Mouse (Mus musculus): ENCODE results near the gene Smcr8. TPM values are rescaled to one million over a fixed set of nuclear protein-coding genes. Genes with fewer than 3 reads are reported as not detected.

Gene Smcr8
- polyA plus RNA-seq, 2 experiments, result 3.0 to 4.2 TPM

DNA sequence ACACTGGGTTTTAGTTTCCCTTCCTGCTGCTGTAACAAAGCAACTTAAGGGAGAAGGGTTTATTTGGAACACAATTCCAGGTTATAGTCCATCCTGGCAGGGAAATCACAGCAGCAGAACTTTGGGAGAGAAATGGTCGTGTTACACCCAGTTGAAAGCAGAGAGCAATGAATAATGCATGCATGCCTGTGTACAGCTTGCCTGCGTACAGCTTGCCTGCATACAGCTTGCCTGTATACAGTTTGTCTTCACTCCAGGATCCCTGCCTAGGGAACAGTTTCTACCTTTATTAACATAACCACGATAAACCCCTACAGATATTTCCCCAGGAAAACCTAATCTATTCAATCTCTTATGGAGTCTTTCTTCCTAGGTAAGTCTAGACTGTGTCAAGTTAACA is 6.5 kb upstream of the Smcr8 start:
- WGBS (ENCODE audit: insufficient replicate concordance), result 65% methylated on average over 3 of the region's 3 CpGs

GRCm38 (mm10) chr11:60772161-60772560 is 5.2 kb upstream of the Smcr8 start:
- ATAC-seq (ENCODE audit: insufficient read depth) (no peak), DNase-seq (ENCODE audit: low read depth in 3 of 3, low spot score in 3 of 3) (no peak)
- 73% methylated on average over 4 of the region's 4 CpGs for WGBS (ENCODE audit: insufficient replicate concordance)
- H3K27ac ChIP-seq, result no peak overlapping the region
- H3K4me1 ChIP-seq (replicated peaks; ENCODE audit: control insufficient read depth in 2 of 2, insufficient read depth in 2 of 2, low read length in 1 of 2), result peaks cover 17 to 18% of the 10 kb centered on the region in 2 experiments
- no peaks in the 10 kb centered on the region for H3K9me3 ChIP-seq (ENCODE audit: control insufficient read depth, low read length)
- H3K9ac ChIP-seq (replicated peaks), result no peak overlapping the region
- H3K27me3 ChIP-seq (ENCODE audit: control insufficient read depth, insufficient read depth, low read length), result no peaks in the 10 kb centered on the region
- no peak; the same call in 1 of the 2 replicates for TF ChIP-seq CTCF (IDR thresholded peaks at IDR 0.05; ENCODE audit: low read depth)
- no peak for TF ChIP-seq EP300 (IDR thresholded peaks at IDR 0.05; ENCODE audit: low read depth)
- no peak overlapping the region for H3K4me2 ChIP-seq (ENCODE audit: low read depth)
- no peak overlapping the region for H3K4me3 ChIP-seq (ENCODE audit: insufficient read depth in 1 of 2, low read depth in 2 of 2, low read length in 2 of 2)
- no peaks in the 10 kb centered on the region for H3K36me3 ChIP-seq (replicated peaks; ENCODE audit: control insufficient read depth, insufficient read depth, low read depth)

More for the DNA sequence above, 6.5 kb upstream of the Smcr8 start:
- H3K4me2 ChIP-seq (ENCODE audit: low read depth), result no peak overlapping the region
- ATAC-seq (ENCODE audit: insufficient read depth) (no peak), DNase-seq (ENCODE audit: low read depth in 3 of 3, low spot score in 3 of 3) (no peak)
- H3K27me3 ChIP-seq (ENCODE audit: control insufficient read depth, insufficient read depth, low read length), result no peaks in the 10 kb centered on the region
- no peaks in the 10 kb centered on the region for H3K36me3 ChIP-seq (replicated peaks; ENCODE audit: control insufficient read depth, insufficient read depth, low read depth)
- H3K9me3 ChIP-seq (ENCODE audit: control insufficient read depth, low read length), result no peaks in the 10 kb centered on the region
- no peak overlapping the region for H3K4me3 ChIP-seq (ENCODE audit: insufficient read depth in 1 of 2, low read depth in 2 of 2, low read length in 2 of 2)
- H3K9ac ChIP-seq (replicated peaks), result no peak overlapping the region
- H3K27ac ChIP-seq, result no peak overlapping the region
- H3K4me1 ChIP-seq (replicated peaks; ENCODE audit: control insufficient read depth in 2 of 2, insufficient read depth in 2 of 2, low read length in 1 of 2), result peaks cover 13 to 14% of the 10 kb centered on the region in 2 experiments
- TF ChIP-seq CTCF (IDR thresholded peaks at IDR 0.05; ENCODE audit: low read depth) (no peak), EP300 (IDR thresholded peaks at IDR 0.05; ENCODE audit: low read depth) (no peak)

GRCm38 (mm10) chr11:60774158-60774689 is 3.1 kb upstream of the Smcr8 start:
- peaks cover 18 to 27% of the 10 kb centered on the region in 2 experiments for H3K4me1 ChIP-seq (replicated peaks; ENCODE audit: control insufficient read depth in 2 of 2, insufficient read depth in 2 of 2, low read length in 1 of 2)

DNA sequence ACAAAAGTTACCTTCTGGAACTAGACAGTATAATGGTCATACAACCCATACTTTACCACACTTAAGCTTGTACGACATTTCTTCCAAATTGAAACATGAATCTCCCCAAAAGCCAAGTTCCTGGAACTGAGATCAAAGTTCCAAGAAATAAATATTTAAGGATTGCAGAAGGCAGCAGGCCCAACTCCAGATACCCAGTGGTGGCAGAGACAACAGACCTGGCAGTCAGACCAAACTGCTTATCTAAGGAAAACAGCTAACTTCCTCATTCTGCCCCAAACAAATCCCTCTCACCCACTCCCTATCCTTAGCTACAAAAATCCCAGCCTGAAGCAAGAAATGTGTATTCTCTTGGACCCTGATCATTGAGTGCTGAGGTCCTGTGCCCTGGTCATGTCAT is 2.5 kb upstream of the Smcr8 start:
- no peak for ATAC-seq (ENCODE audit: insufficient read depth)
- Histone ChIP-seq H3K36me3 (replicated peaks; ENCODE audit: control insufficient read depth, insufficient read depth, low read depth) (no peaks in the 10 kb centered on the region), H3K4me1 (replicated peaks; ENCODE audit: control insufficient read depth in 2 of 2, insufficient read depth in 2 of 2, low read length in 1 of 2) (peaks cover 18 to 33% of the 10 kb centered on the region in 2 experiments), H3K27me3 (ENCODE audit: control insufficient read depth, insufficient read depth, low read length) (no peaks in the 10 kb centered on the region), H3K4me2 (ENCODE audit: low read depth) (peak overlapping the region; percentile 76), H3K9me3 (ENCODE audit: control insufficient read depth, low read length) (no peaks in the 10 kb centered on the region), H3K9ac (replicated peaks) (peak overlapping the region; percentile 9; the same call in 1 of the 2 replicates), H3K4me3 (ENCODE audit: insufficient read depth in 1 of 2, low read depth in 2 of 2, low read length in 2 of 2) (no peak overlapping the region), H3K27ac (no peak overlapping the region)
- peak; percentile 44 to 73 (median 45) for DNase-seq (ENCODE audit: low read depth in 3 of 3, low spot score in 3 of 3)
- WGBS (ENCODE audit: insufficient replicate concordance), result 5% methylated on average over 1 of the region's 1 CpGs
- TF ChIP-seq EP300 (IDR thresholded peaks at IDR 0.05; ENCODE audit: low read depth) (0 out of 2 replicates have a peak, but pooled peaks have one; percentile 9), CTCF (IDR thresholded peaks at IDR 0.05; ENCODE audit: low read depth) (no peak)

More at GRCm38 (mm10) chr11:60774158-60774689, 3.1 kb upstream of the Smcr8 start:
- Histone ChIP-seq H3K9ac (replicated peaks) (no peak overlapping the region), H3K4me2 (ENCODE audit: low read depth) (no peak overlapping the region; the same call in 1 of the 2 replicates), H3K36me3 (replicated peaks; ENCODE audit: control insufficient read depth, insufficient read depth, low read depth) (no peaks in the 10 kb centered on the region), H3K9me3 (ENCODE audit: control insufficient read depth, low read length) (no peaks in the 10 kb centered on the region), H3K4me3 (ENCODE audit: insufficient read depth in 1 of 2, low read depth in 2 of 2, low read length in 2 of 2) (no peak overlapping the region), H3K27me3 (ENCODE audit: control insufficient read depth, insufficient read depth, low read length) (no peaks in the 10 kb centered on the region), H3K27ac (no peak overlapping the region)
- DNase-seq (ENCODE audit: low read depth in 3 of 3, low spot score in 3 of 3), result no peak
- TF ChIP-seq EP300 (IDR thresholded peaks at IDR 0.05; ENCODE audit: low read depth) (no peak), CTCF (IDR thresholded peaks at IDR 0.05; ENCODE audit: low read depth) (no peak)
- no peak for ATAC-seq (ENCODE audit: insufficient read depth)
- WGBS (ENCODE audit: insufficient replicate concordance), result 64% methylated on average over 3 of the region's 3 CpGs

DNA sequence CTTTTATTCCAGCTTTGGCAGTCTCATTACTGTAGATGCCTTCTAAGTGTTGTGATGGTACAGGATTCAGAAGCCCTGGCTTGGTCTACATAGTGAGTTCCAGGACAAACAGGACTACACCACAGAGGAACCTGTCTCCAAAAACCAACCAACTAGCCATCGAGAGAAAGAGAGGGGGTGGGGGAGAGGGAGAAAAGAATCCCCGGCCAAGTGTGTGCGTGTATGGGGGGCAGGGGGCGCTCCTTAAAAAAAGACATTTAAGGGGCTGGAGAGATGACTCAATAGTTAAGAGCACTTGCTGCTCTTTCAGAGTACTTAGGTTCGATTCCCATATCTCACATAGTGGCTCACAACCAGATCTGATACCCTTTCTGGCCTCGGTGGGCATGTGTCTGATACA is 1.7 kb upstream of the Smcr8 start:
- WGBS (ENCODE audit: insufficient replicate concordance), result 17% methylated on average over 6 of the region's 6 CpGs
- H3K27ac ChIP-seq, result peak overlapping the region; percentile 68; the same call in 1 of the 2 replicates
- H3K27me3 ChIP-seq (ENCODE audit: control insufficient read depth, insufficient read depth, low read length), result no peaks in the 10 kb centered on the region

More for the DNA sequence above, 1.7 kb upstream of the Smcr8 start:
- Histone ChIP-seq H3K4me3 (ENCODE audit: insufficient read depth in 1 of 2, low read depth in 2 of 2, low read length in 2 of 2) (peak overlapping the region; percentile 75 to 93), H3K9me3 (ENCODE audit: control insufficient read depth, low read length) (no peaks in the 10 kb centered on the region), H3K4me1 (replicated peaks; ENCODE audit: control insufficient read depth in 2 of 2, insufficient read depth in 2 of 2, low read length in 1 of 2) (peaks cover 25 to 40% of the 10 kb centered on the region in 2 experiments), H3K9ac (replicated peaks) (peak overlapping the region; percentile 78), H3K4me2 (ENCODE audit: low read depth) (peak overlapping the region; percentile 76), H3K36me3 (replicated peaks; ENCODE audit: control insufficient read depth, insufficient read depth, low read depth) (no peaks in the 10 kb centered on the region; the same call in none of the 2 replicates)
- ATAC-seq (ENCODE audit: insufficient read depth) (no peak), DNase-seq (ENCODE audit: low read depth in 3 of 3, low spot score in 3 of 3) (no peak)
- TF ChIP-seq EP300 (IDR thresholded peaks at IDR 0.05; ENCODE audit: low read depth), result no peak
- no peak for TF ChIP-seq CTCF (IDR thresholded peaks at IDR 0.05; ENCODE audit: low read depth)
